Mouse (Mus musculus): ENCODE data around the gene Rapgef4. TPM values are rescaled to one million over a fixed set of nuclear protein-coding genes. Genes with fewer than 3 reads are reported as not detected.

Gene Rapgef4
- total RNA-seq, 2 experiments from 2014 or later = 152 to 156 TPM

DNA sequence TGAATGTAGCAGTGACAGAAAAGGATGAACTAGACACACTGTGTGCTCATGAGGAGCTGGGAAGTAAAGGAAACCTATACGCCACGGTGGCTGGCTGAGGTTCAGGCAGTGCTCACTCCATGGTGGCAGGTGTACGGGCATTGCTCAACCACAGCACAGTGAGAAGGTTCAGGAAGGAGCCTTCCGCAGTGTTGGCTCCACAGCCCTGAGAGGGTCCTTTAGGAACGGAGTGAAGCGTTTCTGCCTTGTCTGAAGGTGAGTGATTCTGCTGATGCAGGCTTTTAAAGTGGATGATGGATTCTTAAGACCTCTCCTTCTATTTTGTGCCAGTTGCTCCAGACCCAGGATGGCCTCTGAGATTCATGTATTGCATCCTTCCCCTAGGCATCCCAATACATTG, 246.4 kb downstream of the Rapgef4 start:
- no peak for DNase-seq (ENCODE audit: low spot score in 2 of 2)

DNA sequence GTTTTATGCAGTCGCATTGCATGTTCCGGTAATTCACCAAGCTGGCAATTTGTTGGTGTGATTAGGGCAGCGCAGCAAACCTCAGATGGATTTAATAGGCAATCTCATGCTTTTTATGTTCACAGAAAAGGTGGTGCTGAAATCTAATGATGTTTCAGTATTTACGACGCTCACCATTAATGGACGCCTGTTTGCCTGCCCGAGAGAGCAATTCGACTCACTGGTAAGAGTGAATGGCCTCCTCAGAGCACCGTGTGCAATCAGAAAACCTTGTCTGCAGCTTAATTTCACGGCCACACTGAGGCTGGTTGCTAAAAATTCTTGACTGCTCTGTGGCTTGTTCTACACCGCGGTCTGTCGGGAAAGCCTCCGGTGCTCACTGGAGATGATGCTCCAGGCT, 247.8 kb downstream of the Rapgef4 start:
- no peak for DNase-seq (ENCODE audit: low spot score in 2 of 2)

- no peak for DNase-seq (ENCODE audit: low spot score in 2 of 2)
Measured at GRCm38 (mm10) chr2:72230545-72230944, 249.5 kb downstream of the Rapgef4 start.

DNA sequence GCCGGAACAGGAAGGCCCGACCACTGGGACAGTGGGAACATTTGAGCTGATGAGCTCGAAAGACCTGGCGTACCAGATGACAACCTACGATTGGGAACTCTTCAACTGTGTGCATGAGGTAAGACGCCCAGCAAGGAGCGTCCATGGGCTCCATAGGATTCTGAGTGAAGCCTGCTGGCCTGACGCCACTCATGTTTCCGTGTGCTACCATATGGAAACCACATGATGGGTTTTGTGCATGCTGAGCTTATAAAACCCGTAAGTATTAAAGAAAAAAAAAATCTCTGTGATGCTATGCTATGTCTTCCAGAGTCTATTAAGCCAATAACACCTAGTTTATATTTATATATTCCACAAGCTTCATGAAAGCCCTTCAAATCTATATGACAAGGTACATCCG, 253.0 kb downstream of the Rapgef4 start:
- DNase-seq (ENCODE audit: low spot score in 2 of 2) = no peak

DNA sequence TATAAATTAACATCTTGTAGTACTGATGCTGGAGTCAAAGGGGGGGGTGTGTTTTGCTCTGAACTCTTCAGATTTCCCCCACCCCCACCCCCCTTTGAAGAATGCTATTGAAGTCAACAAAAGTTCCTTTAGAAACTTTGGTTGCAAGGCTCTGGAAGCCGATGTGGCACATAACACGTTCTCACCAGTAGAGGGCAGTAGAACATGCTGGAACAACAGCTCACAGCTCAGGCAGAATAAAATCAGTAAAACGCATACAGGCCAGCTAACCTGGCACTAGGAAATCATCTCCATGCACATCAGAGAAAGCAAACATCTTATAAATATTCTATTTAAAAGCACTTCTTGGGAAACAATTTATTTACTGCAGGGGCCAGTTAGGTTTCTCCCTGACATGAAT, 253.9 kb downstream of the Rapgef4 start:
- peak; percentile 76 to 78 for DNase-seq (ENCODE audit: low spot score in 2 of 2)

DNA sequence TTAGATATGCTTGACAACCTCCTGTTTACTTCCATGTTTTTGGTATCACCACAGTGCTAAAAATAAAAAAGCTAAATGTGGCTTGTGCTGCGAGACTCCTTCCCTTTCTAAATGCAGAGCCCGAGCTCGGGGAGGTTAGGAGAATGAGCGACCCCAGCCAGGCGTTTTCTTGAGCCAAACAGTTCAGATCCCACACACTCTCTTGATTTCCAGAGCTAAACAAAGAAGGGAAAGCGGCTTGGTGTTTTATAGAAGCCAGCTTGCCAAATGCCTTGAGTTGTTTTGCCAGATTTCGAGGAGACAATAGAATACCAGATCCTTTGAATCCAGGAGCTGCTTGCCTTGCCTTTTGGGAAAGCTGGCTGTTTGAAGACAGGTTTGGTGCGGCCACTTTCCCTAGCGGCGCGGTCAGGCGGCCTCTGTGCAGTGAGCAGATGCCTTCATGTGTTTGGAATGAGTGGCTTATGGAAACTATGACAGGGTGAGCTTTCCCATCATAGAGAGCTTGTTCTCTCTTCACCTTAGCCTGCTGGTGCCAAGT, 254.4 kb downstream of the Rapgef4 start:
- DNase-seq (ENCODE audit: low spot score in 2 of 2) = peak; percentile 26 to 36

DNA sequence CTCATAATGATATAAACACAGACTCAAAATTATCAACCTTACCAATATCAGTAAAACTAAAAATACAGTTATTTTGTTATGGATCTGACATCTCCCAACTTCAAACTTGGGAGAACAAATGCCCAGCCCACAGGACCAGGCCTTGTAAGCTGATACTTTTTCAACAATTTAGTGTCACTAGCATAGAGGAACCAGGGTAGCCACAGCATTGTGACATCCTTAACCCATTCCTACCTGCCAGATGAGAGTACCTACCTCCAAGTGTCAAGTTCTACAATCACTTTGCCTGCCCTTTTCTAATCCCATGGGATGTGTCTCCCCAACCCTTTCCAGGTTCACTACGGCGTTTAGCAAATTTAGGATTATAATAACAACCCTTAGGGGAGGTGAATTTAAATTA, 257.4 kb downstream of the Rapgef4 start:
- no peak for DNase-seq (ENCODE audit: low spot score in 2 of 2)

DNA sequence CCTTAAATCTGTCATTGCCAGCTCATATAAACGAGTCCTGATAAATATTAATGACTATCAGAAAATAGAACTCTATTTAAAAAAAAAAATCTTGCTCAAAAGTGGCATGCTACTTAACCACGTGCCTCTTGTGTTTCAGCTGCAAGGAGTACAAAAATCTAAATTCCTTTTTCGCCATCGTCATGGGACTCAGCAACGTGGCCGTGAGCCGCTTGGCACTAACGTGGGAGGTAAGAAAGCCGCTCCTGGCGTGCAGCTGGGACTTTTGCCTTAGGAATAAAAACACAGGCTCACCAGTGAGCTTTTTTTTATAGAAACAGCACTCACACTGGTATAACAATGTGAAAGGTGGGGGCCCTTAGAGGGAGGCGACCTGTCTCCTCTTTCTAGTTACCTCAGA, 257.9 kb downstream of the Rapgef4 start:
- DNase-seq (ENCODE audit: low spot score in 2 of 2) = no peak

DNA sequence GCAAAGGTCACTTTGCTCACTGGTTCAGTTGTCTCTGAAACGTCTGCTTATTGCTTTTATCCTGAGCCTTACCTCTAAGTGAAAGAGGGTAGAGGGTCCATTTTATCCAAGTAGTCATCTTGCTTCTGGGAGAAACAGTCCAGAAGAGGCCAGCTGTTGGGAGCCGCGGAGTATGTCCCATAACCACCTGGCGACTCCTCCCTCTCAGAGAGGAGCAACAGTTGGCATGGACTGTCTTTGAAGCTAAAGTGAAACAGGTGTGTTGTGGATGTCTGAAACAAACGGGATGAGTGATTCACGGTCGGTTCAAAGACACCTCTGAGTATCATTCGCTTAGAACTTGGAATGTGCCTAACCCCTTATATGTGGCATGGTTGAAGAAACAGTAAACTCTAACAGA, 258.4 kb downstream of the Rapgef4 start:
- DNase-seq (ENCODE audit: low spot score in 2 of 2) = no peak

DNA sequence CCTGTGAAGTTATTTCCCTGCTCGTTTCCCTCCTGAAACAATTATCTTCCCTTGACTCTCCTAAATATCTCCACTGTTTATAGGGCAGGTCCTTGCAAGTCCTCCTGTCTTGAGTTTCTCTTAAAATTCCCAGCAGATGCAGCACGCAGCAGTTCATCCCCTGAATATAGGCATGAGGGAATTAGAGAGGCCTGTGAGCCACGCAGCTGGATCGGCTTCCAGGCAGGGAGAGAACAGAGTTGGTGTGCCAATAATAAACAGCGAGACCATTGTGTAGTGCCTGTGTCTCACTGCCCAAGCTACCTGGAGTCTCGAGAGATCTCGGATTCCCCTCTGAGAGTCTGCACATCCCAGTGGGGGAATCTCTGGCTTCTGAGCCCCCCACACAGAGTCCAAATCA, 259.0 kb downstream of the Rapgef4 start:
- peak in 1 of 2 experiments; percentile 27 for DNase-seq (ENCODE audit: low spot score in 2 of 2)

GRCm38 (mm10) chr2:72240691-72241090, 259.7 kb downstream of the Rapgef4 start:
- no peak for DNase-seq (ENCODE audit: low spot score in 2 of 2)

DNA sequence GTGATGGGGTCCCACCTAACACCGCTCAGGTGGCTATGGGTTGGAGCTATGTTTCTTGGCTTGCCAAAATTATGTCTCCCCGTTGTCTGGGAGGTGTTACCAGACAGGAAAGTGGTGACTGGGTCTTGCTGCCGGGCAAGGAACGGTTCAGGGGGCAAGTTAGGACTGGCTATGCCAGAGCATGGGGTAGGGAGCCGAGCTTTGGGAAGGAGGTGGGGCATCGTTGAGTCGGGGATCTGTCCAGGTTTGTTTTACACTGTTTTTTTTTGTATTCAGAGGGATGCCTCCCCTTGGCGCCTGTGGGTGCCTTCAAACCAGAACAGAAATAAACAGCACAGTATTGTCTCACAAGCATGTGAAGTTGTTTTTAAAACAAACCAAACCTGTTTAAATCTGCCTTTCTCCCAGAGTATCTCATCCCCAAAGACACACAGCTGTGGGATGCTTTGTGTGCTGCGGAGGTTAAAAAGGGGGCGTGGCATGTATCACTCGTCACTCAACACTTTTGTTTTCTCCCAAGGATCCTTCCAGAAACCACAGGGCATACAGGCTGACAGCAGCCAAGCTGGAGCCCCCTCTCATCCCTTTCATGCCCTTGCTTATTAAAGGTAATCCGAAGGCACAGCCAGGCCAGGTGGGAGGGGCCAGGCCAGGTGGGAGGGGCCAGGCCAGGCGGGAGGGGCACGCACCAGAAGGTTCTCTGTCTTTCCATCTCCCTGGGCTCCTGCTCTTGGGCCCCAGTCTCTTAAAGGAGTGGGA, 260.9 kb downstream of the Rapgef4 start:
- DNase-seq (ENCODE audit: low spot score in 2 of 2) = no peak

DNA sequence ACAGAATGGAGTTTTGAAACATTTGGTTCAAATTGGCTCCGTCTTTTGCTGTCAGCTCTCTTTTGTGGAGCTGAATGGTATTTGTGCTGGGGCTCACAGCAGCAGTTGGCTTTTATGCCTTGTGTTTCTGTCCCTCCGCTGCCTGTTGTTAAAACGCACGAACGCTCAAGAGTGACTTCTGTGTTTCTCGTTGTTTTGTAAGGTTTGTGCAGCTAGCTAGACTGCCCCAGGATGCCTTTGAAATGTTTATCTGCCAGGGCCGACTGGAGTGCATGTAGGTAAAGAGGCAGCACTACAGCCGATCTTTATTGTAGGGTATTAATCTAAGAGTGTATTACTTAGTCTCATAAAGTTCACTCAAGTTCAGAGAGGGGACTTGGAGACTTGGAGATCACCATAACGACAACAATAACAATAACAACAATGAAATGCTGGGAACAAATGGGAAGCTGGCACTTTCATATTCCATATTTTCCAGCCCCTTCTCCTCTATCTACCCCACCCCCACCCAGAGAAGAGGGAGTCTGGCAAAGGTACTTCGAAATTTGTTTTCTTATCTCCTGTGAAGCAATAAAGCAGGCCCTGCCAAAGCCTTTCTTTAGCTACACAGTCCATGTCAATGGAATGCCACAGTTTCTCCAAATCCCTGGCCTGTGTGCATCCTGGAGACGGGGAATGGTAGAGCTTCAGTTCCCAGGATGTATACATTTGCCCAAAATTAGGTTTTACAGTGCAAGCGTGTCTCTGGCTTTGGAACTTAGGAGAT, 262.1 kb downstream of the Rapgef4 start:
- no peak for DNase-seq (ENCODE audit: low spot score in 2 of 2)

DNA sequence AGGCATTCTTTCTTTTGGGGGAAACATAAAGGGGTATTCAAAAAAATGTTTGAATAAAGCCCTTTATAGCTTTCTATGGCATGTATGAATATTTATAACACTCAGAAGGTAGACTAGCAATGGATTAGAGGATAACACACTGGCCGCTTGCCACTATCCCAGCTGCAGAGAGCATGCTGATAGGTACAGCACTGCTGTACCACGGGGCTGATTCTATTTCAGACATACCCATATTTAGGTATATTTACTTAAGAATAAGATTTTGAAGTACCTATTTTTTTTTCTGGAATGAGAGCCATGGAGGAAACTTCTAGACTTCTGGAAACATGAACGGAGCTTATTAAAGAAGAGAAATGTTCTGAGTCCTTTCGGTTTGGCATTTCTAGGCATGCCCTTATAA, 264.6 kb downstream of the Rapgef4 start:
- DNase-seq (ENCODE audit: low spot score in 2 of 2) = no peak

DNA sequence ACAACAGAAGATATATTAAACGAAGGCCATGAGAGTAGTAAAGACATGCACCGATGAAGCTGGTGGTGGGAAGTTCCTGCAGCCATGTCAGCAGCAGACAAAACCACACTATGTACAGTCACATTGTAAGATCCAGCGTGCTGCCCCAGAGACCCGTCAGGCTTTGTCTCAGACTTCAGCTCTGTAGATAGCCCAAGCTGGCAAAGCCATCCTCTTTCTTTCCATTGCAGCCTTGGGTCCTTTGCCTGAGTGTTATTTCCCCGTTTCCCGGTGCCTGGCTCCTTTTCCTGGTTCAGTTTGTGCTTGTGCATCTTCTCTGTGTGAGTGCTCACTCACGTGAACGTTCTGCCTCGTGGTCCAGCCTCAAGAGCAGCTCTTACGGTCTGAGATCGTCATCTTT, 265.3 kb downstream of the Rapgef4 start:
- DNase-seq (ENCODE audit: low spot score in 2 of 2) = no peak

GRCm38 (mm10) chr2:72247819-72248218, 266.8 kb downstream of the Rapgef4 start:
- DNase-seq (ENCODE audit: low spot score in 2 of 2) = no peak

GRCm38 (mm10) chr2:72252510-72253505, 271.8 kb downstream of the Rapgef4 start:
- no peak for DNase-seq (ENCODE audit: low spot score in 2 of 2)

DNA sequence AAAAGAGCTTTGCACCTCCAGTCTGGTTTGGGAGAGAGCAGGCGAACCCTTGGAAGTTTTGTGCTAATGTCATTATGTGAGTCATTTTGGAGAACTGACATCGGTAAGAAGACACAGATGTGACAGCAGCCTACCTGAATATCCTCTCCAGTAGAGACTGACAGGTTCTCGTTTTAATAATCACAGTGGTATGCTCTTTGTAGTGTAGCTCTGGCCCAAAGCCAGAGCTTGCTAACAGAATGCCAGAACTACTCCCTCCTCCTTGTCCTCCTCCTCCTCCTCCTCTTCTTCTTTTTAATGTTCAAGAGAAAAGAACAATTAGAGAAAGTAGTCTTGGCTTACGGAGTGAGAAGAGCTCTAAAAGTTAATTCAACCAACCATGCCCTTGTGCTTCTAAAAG, 272.8 kb downstream of the Rapgef4 start:
- DNase-seq (ENCODE audit: low spot score in 2 of 2) = no peak

- no peak for DNase-seq (ENCODE audit: low spot score in 2 of 2)
Measured at GRCm38 (mm10) chr2:72254813-72255582, 274.0 kb downstream of the Rapgef4 start.

DNA sequence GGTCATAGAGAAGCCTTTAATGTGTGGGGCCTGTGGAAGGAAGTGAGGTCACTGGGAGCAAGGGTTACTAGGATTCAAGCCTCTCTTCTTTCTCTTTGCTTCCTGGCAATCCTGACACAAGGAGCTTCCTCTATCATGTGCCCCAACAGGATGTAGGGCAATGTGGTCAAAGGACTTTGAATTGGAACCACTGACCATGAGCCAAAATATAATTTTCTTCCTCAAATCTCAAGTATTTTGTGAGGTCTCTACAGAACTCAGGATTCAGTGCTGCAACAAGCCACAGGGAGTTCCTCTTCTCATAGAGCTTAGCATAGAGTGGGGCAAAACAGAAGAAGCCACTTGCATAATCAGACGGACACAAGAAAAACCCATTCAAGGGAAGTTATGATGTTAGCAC, 279.7 kb downstream of the Rapgef4 start:
- no peak for DNase-seq (ENCODE audit: low spot score in 2 of 2)

Data from layer of hippocampus, postnatal 10 days (tissue).